ENCODE assay signal across 8 mouse cellular contexts in genomic region chr13:34132299-34132698, GRCm38 (mm10). TPM values are rescaled to one million over a fixed set of nuclear protein-coding genes. Genes with fewer than 3 reads are reported as not detected.
DNase-seq lines count a peak whose midpoint lies in the region; ATAC-seq and TF ChIP-seq lines count a peak whose summit lies in the region.

No protein-coding gene starts in this region.

- no peaks in the 10 kb centered on the region for H3K36me3 ChIP-seq in intestine, embryonic 15.5 days
- H3K36me3 ChIP-seq in neural tube, embryonic 13.5 days: peaks cover 7% of the 10 kb centered on the region; the same call in 1 of the 2 replicates

- H3K9ac ChIP-seq in intestine, embryonic 15.5 days: 0 out of 2 replicates have a peak overlapping the region, but pooled peaks have one; percentile 10
- peak overlapping the region; percentile 100 for H3K9ac ChIP-seq in neural tube, embryonic 13.5 days

- H3K9me3 ChIP-seq in intestine, embryonic 15.5 days: no peaks in the 10 kb centered on the region
- H3K9me3 ChIP-seq in neural tube, embryonic 13.5 days: no peaks in the 10 kb centered on the region

- no peak for TF ChIP-seq CTCF in layer of hippocampus, adult 2 months (conservative IDR thresholded peaks at IDR 0.05)

- H3K4me2 ChIP-seq in intestine, embryonic 15.5 days (replicated peaks): peak overlapping the region; percentile 89
- peak overlapping the region; percentile 89 for H3K4me2 ChIP-seq in neural tube, embryonic 13.5 days

- no peak for DNase-seq in layer of hippocampus, adult 2 months (ENCODE audit: low spot score in 2 of 2)
- no peak for DNase-seq in layer of hippocampus, adult 11-12 months (ENCODE audit: low spot score)
- peak; percentile 56 for DNase-seq in embryo, embryonic 9.5 days (ENCODE audit: extremely low spot score)
- DNase-seq in testis, postnatal 10 days (ENCODE audit: low spot score): no peak
- no peak for DNase-seq in left cerebral cortex, adult 18-20 months (ENCODE audit: low spot score in 2 of 2)
- DNase-seq in urinary bladder, adult 18-20 months (ENCODE audit: low spot score in 2 of 2): no peak

- H3K27ac ChIP-seq in layer of hippocampus, adult 2 months: peak overlapping the region; percentile 92
- 0 out of 2 replicates have a peak overlapping the region, but pooled peaks have one; percentile 36 for H3K27ac ChIP-seq in intestine, embryonic 15.5 days
- H3K27ac ChIP-seq in neural tube, embryonic 13.5 days (replicated peaks): peak overlapping the region; percentile 100

- H3K27me3 ChIP-seq in intestine, embryonic 15.5 days (replicated peaks): peaks cover 9% of the 10 kb centered on the region; the same call in 1 of the 2 replicates
- no peaks in the 10 kb centered on the region for H3K27me3 ChIP-seq in neural tube, embryonic 13.5 days

- peaks cover 28% of the 10 kb centered on the region for H3K4me1 ChIP-seq in intestine, embryonic 15.5 days (replicated peaks)
- H3K4me1 ChIP-seq in neural tube, embryonic 13.5 days (replicated peaks): peaks cover 55% of the 10 kb centered on the region

- peak overlapping the region; percentile 86 for H3K4me3 ChIP-seq in layer of hippocampus, adult 2 months
- H3K4me3 ChIP-seq in intestine, embryonic 15.5 days (replicated peaks): 0 out of 2 replicates have a peak overlapping the region, but pooled peaks have one; percentile 4
- peak overlapping the region; percentile 95 for H3K4me3 ChIP-seq in neural tube, embryonic 13.5 days

- ATAC-seq in intestine, embryonic 15.5 days: no peak
- no peak for ATAC-seq in neural tube, embryonic 13.5 days (ENCODE audit: low read depth)

- WGBS in intestine, embryonic 15.5 days: 17% methylated on average over 15 of the region's 15 CpGs
- 1% methylated on average over 15 of the region's 15 CpGs for WGBS in neural tube, embryonic 13.5 days

RNA-seq across cellular contexts. Expression of gene Tubb2b, which starts 2.0 kb away (rescaled TPM):
- 100 to 1,000 TPM; 227 to 233 TPM for total RNA-seq in layer of hippocampus, adult 2 months (2021)
- 33.5 and 34.2 TPM in 2 replicates for polyA plus RNA-seq in intestine, embryonic 15.5 days (2015; fragmentation: Nextera tagmentation; extraction: Ambion mirVana)
- 644 and 732 TPM in 2 replicates for polyA plus RNA-seq in neural tube, embryonic 13.5 days (2015; fragmentation: Nextera tagmentation; extraction: Ambion mirVana)
- 100 to 1,000 TPM; 169 to 171 TPM for total RNA-seq in left cerebral cortex, adult 18-20 months (2021)

RNA-seq across cellular contexts. Expression of gene Psmg4, which starts 30.5 kb away (rescaled TPM):
- total RNA-seq in layer of hippocampus, adult 2 months (2021): 10 to 100 TPM; 23.7 to 23.9 TPM
- 71.3 and 88.2 TPM in 2 replicates for polyA plus RNA-seq in intestine, embryonic 15.5 days (2015; fragmentation: Nextera tagmentation; extraction: Ambion mirVana)
- 94.7 and 95.4 TPM in 2 replicates for polyA plus RNA-seq in neural tube, embryonic 13.5 days (2015; fragmentation: Nextera tagmentation; extraction: Ambion mirVana)
- 10 to 100 TPM; 17.0 to 20.6 TPM for total RNA-seq in left cerebral cortex, adult 18-20 months (2021)

RNA-seq across cellular contexts. Expression of gene Tubb2a, which starts 54.5 kb away (rescaled TPM):
- 1,000 to 10,000 TPM in 1 of 2 experiments, 100 to 1,000 TPM in 1; 962 to 1,047 TPM for total RNA-seq in layer of hippocampus, adult 2 months (2021)
- polyA plus RNA-seq in intestine, embryonic 15.5 days (2015; fragmentation: Nextera tagmentation; extraction: Ambion mirVana): 170 TPM in 2 replicates
- 1,875 and 2,016 TPM in 2 replicates for polyA plus RNA-seq in neural tube, embryonic 13.5 days (2015; fragmentation: Nextera tagmentation; extraction: Ambion mirVana)
- total RNA-seq in left cerebral cortex, adult 18-20 months (2021): 100 to 1,000 TPM; 781 to 791 TPM

Comparison
In these comparisons a context has a peak if more than half of its experiments do, and no peak if none do; other contexts are left out.
1. H3K27ac ChIP-seq: peak in every context shown above with its lines; median percentile 100 in neural tube, embryonic 13.5 days; 92 in layer of hippocampus, adult 2 months; 36 in intestine, embryonic 15.5 days.
2. H3K4me3 ChIP-seq: peak in every context shown above with its lines; median percentile 95 in neural tube, embryonic 13.5 days; 86 in layer of hippocampus, adult 2 months; 4 in intestine, embryonic 15.5 days.